Mouse (Mus musculus): ENCODE measurements around the gene Dnal4. TPM values are rescaled to one million over a fixed set of nuclear protein-coding genes. Genes with fewer than 3 reads are reported as not detected.

Gene Dnal4
- polyA plus RNA-seq, 1 experiment from 2014 or later, result 91.6 TPM

GRCm38 (mm10) chr15:79744001-79744400, 33.6 kb downstream of the Dnal4 start:
- 92% methylated on average over 11 of the region's 11 CpGs for WGBS
- no peak overlapping the region for H3K9ac ChIP-seq (replicated peaks)

GRCm38 (mm10) chr15:79742706-79743023, 35.0 kb downstream of the Dnal4 start:
- ATAC-seq, result peak; percentile 68; the same call in 1 of the 2 replicates
- H3K36me3 ChIP-seq, result peaks cover 22% of the 10 kb centered on the region
- H3K4me2 ChIP-seq (replicated peaks), result peak overlapping the region; percentile 67
- peak overlapping the region; percentile 45; the same call in 1 of the 2 replicates for H3K27ac ChIP-seq
- H3K4me3 ChIP-seq (replicated peaks), result peak overlapping the region; percentile 97
- peaks cover 36% of the 10 kb centered on the region for H3K4me1 ChIP-seq (replicated peaks)
- no peaks in the 10 kb centered on the region for H3K27me3 ChIP-seq
- under 1% methylated on average over 23 of the region's 23 CpGs for WGBS
- no peaks in the 10 kb centered on the region for H3K9me3 ChIP-seq
- H3K9ac ChIP-seq (replicated peaks), result peak overlapping the region; percentile 89

More at GRCm38 (mm10) chr15:79744001-79744400, 33.6 kb downstream of the Dnal4 start:
- ATAC-seq, result no peak
- H3K9me3 ChIP-seq, result no peaks in the 10 kb centered on the region
- H3K27me3 ChIP-seq, result no peaks in the 10 kb centered on the region
- peaks cover 31% of the 10 kb centered on the region for H3K4me1 ChIP-seq (replicated peaks)
- peaks cover 8% of the 10 kb centered on the region for H3K36me3 ChIP-seq
- no peak overlapping the region for H3K4me3 ChIP-seq (replicated peaks)
- no peak overlapping the region for H3K27ac ChIP-seq
- H3K4me2 ChIP-seq (replicated peaks), result no peak overlapping the region

GRCm38 (mm10) chr15:79741921-79742705, 35.5 kb downstream of the Dnal4 start, which contains the start of gene Sun2:
TSS of gene Sun2 (minus strand) at chr15:79742536.
- peaks cover 36% of the 10 kb centered on the region for H3K4me1 ChIP-seq (replicated peaks)
- peak within 1 kb of the TSS; percentile 67 for H3K4me2 ChIP-seq (replicated peaks)
- ATAC-seq, result peak; percentile 97
- H3K9ac ChIP-seq (replicated peaks), result peak within 1 kb of the TSS; percentile 89
- no peaks in the 10 kb centered on the region for H3K27me3 ChIP-seq
- WGBS, result under 1% methylated on average over 92 of the region's 93 CpGs
- H3K27ac ChIP-seq, result peak within 1 kb of the TSS; percentile 66
- peak within 1 kb of the TSS; percentile 97 for H3K4me3 ChIP-seq (replicated peaks)
- no peaks in the 10 kb centered on the region for H3K9me3 ChIP-seq
- peaks cover 27% of the 10 kb centered on the region for H3K36me3 ChIP-seq

GRCm38 (mm10) chr15:79741173-79741858, 36.3 kb downstream of the Dnal4 start:
- H3K4me1 ChIP-seq (replicated peaks), result peaks cover 36% of the 10 kb centered on the region
- H3K9me3 ChIP-seq, result no peaks in the 10 kb centered on the region
- H3K9ac ChIP-seq (replicated peaks), result peak overlapping the region; percentile 89
- H3K27ac ChIP-seq, result peak overlapping the region; percentile 66; the same call in 1 of the 2 replicates
- H3K4me2 ChIP-seq (replicated peaks), result peak overlapping the region; percentile 67
- H3K4me3 ChIP-seq (replicated peaks), result peak overlapping the region; percentile 97
- no peak for ATAC-seq
- no peaks in the 10 kb centered on the region for H3K27me3 ChIP-seq
- peaks cover 35% of the 10 kb centered on the region for H3K36me3 ChIP-seq
- 35% methylated on average over 14 of the region's 14 CpGs for WGBS

DNA sequence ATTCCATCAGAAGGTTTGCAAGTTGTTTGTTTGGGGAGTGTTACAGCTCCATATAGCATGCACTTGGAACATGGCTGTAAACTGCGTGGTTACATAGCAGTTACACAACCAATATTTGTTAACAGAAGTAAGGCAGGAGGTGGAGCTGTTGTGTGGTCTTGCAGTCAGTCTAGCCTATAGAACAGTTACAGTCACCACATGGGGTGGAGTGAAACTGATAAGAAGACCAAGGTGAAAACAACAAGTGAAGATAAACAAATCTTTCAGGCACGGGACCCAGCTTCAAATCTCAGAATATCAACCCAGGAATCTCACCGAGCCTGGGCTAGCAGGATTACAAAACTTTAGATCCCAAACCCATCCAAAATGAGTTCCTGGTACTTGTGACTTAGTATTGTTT, 36.9 kb downstream of the Dnal4 start:
- no peaks in the 10 kb centered on the region for H3K27me3 ChIP-seq
- peak overlapping the region; percentile 67 for H3K4me2 ChIP-seq (replicated peaks)
- WGBS, result 84% methylated on average over 3 of the region's 3 CpGs
- peak overlapping the region; percentile 89 for H3K9ac ChIP-seq (replicated peaks)
- no peak for ATAC-seq
- H3K4me1 ChIP-seq (replicated peaks), result peaks cover 36% of the 10 kb centered on the region
- no peaks in the 10 kb centered on the region for H3K9me3 ChIP-seq
- peak overlapping the region; percentile 97 for H3K4me3 ChIP-seq (replicated peaks)
- peaks cover 39% of the 10 kb centered on the region for H3K36me3 ChIP-seq
- H3K27ac ChIP-seq, result no peak overlapping the region

- H3K9ac ChIP-seq (replicated peaks), result no peak overlapping the region
- no peak overlapping the region for H3K27ac ChIP-seq
- peaks cover 93% of the 10 kb centered on the region for H3K36me3 ChIP-seq
- 87% methylated on average over 8 of the region's 8 CpGs for WGBS
- peaks cover 8% of the 10 kb centered on the region; the same call in 1 of the 2 replicates for H3K4me1 ChIP-seq (replicated peaks)
- ATAC-seq, result no peak
- H3K4me3 ChIP-seq (replicated peaks), result no peak overlapping the region
- no peaks in the 10 kb centered on the region for H3K9me3 ChIP-seq
- H3K4me2 ChIP-seq (replicated peaks), result no peak overlapping the region
- H3K27me3 ChIP-seq, result no peaks in the 10 kb centered on the region
Observed at GRCm38 (mm10) chr15:79734311-79734710, 43.3 kb downstream of the Dnal4 start.

DNA sequence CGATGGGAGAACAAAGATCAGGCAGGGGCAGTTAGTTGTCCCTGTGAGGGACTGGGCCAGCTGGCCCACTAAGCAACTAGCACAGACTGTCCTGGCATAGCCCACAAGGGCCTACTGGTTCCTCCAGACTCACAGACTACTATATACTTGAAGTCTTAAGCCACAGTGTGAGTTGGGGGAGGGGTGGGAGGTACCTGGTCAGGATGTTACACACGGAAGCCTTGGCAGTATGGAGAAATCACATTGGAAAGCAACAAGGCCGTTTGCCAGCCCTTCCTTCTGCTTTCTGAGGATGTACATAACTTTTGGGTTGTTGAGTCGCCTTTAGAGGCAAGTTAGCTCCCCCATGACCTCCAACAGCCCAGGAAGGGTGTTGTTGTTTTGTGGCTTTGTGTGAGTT, 44.0 kb downstream of the Dnal4 start:
- no peak for ATAC-seq
- H3K27ac ChIP-seq, result no peak overlapping the region
- 86% methylated on average over 4 of the region's 4 CpGs for whole genome bisulfite sequencing
- H3K4me1 ChIP-seq (replicated peaks), result peaks cover 3% of the 10 kb centered on the region; the same call in 1 of the 2 replicates
- no peaks in the 10 kb centered on the region for H3K9me3 ChIP-seq
- H3K4me3 ChIP-seq (replicated peaks), result no peak overlapping the region
- no peak overlapping the region for H3K4me2 ChIP-seq (replicated peaks)
- no peak overlapping the region for H3K9ac ChIP-seq (replicated peaks)
- no peaks in the 10 kb centered on the region for H3K27me3 ChIP-seq
- peaks cover 93% of the 10 kb centered on the region for H3K36me3 ChIP-seq

- WGBS, result 97% methylated on average over 8 of the region's 8 CpGs
Observed at GRCm38 (mm10) chr15:79733192-79733591, 44.5 kb downstream of the Dnal4 start.

DNA sequence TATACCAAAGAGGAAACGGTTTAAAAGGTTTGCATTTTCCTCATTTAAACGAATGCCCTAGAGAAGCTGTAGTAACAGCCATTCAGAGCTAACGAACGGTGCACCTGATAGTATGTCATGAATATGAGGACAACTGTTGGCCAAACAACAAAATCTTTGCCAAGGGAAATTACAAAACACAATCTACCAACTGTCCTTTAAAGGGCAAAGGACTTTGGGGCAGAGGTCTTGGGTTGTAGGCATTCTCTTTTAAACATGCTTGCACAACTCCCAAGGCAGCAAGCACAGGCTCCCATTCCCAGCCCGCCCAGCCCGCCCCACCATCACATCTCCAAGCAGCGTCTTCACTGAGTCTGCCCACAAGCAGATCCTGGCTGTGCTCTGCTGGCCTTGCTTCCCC, 46.1 kb downstream of the Dnal4 start:
- WGBS, result 92% methylated on average over 7 of the region's 7 CpGs
- H3K9ac ChIP-seq (replicated peaks), result no peak overlapping the region
- no peak for ATAC-seq
- H3K27me3 ChIP-seq, result no peaks in the 10 kb centered on the region
- no peak overlapping the region for H3K4me2 ChIP-seq (replicated peaks)
- H3K4me1 ChIP-seq (replicated peaks), result no peaks in the 10 kb centered on the region
- H3K9me3 ChIP-seq, result no peaks in the 10 kb centered on the region
- H3K4me3 ChIP-seq (replicated peaks), result no peak overlapping the region
- H3K36me3 ChIP-seq, result peaks cover 93% of the 10 kb centered on the region
- no peak overlapping the region for H3K27ac ChIP-seq

More at GRCm38 (mm10) chr15:79733192-79733591, 44.5 kb downstream of the Dnal4 start:
- peaks cover 93% of the 10 kb centered on the region for H3K36me3 ChIP-seq
- no peak overlapping the region for H3K4me3 ChIP-seq (replicated peaks)
- ATAC-seq, result no peak
- H3K27ac ChIP-seq, result no peak overlapping the region
- H3K4me1 ChIP-seq (replicated peaks), result no peaks in the 10 kb centered on the region
- H3K9me3 ChIP-seq, result no peaks in the 10 kb centered on the region
- H3K27me3 ChIP-seq, result no peaks in the 10 kb centered on the region
- no peak overlapping the region for H3K9ac ChIP-seq (replicated peaks)
- H3K4me2 ChIP-seq (replicated peaks), result no peak overlapping the region

DNA sequence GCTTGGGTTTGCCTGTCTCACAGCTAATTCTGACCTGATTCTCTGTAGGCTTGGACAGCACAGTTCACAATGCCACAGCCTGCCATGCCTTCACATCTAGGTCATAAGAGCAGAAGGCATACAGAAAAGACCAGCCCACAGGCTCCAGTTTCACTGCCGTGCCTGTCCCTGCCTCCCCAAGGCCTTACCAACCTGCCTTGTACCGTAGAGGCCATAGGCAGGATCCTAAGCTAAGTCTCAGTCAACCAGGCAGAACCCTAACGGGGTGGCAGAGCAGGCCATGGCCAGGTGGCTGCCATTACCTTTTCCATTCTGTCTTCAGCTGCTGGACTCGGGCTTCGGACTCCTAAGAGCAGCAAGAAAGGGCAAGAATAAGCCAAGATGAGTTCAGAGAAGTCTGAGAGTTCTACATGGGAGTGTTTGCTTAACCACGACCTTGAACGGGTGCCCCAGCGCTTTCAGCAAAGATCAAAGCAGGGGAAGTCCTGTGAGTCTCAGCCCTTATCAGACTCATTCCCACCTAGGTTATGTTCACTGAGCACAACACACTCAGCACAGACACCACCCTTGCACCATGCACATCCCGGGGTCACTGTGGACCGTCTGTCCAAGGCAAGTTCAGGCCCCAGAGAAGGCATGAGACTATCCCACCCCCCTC, 48.8 kb downstream of the Dnal4 start:
- no peak overlapping the region for H3K27ac ChIP-seq
- no peaks in the 10 kb centered on the region for H3K4me1 ChIP-seq (replicated peaks)
- no peaks in the 10 kb centered on the region for H3K27me3 ChIP-seq
- no peak overlapping the region for H3K4me2 ChIP-seq (replicated peaks)
- no peaks in the 10 kb centered on the region for H3K9me3 ChIP-seq
- H3K36me3 ChIP-seq, result peaks cover 93% of the 10 kb centered on the region
- 91% methylated on average over 10 of the region's 10 CpGs for WGBS
- H3K4me3 ChIP-seq (replicated peaks), result no peak overlapping the region
- no peak for ATAC-seq
- H3K9ac ChIP-seq (replicated peaks), result no peak overlapping the region

GRCm38 (mm10) chr15:79728311-79728710, 49.3 kb downstream of the Dnal4 start:
- Histone ChIP-seq H3K9me3 (no peaks in the 10 kb centered on the region), H3K27me3 (no peaks in the 10 kb centered on the region), H3K4me1 (replicated peaks) (no peaks in the 10 kb centered on the region), H3K4me3 (replicated peaks) (no peak overlapping the region), H3K9ac (replicated peaks) (0 out of 2 replicates have a peak overlapping the region, but pooled peaks have one; percentile 1), H3K4me2 (replicated peaks) (no peak overlapping the region), H3K27ac (0 out of 2 replicates have a peak overlapping the region, but pooled peaks have one; percentile 19), H3K36me3 (peaks cover 92% of the 10 kb centered on the region)
- no peak for ATAC-seq
- 53% methylated on average over 5 of the region's 5 CpGs for WGBS

GRCm38 (mm10) chr15:79727840-79728239, 49.8 kb downstream of the Dnal4 start:
- Histone ChIP-seq H3K27ac (0 out of 2 replicates have a peak overlapping the region, but pooled peaks have one; percentile 19), H3K9ac (replicated peaks) (0 out of 2 replicates have a peak overlapping the region, but pooled peaks have one; percentile 1), H3K36me3 (peaks cover 87% of the 10 kb centered on the region), H3K9me3 (no peaks in the 10 kb centered on the region), H3K4me3 (replicated peaks) (no peak overlapping the region), H3K4me1 (replicated peaks) (no peaks in the 10 kb centered on the region), H3K27me3 (no peaks in the 10 kb centered on the region), H3K4me2 (replicated peaks) (no peak overlapping the region)
- WGBS, result 77% methylated on average over 6 of the region's 6 CpGs
- ATAC-seq, result no peak

Measured in midbrain, embryonic 13.5 days (tissue).